Mouse (Mus musculus): ENCODE data around the gene Olfr905. TPM values are rescaled to one million over a fixed set of nuclear protein-coding genes. Genes with fewer than 3 reads are reported as not detected.

Olfr905 gene
- not detected for total RNA-seq (2023)

DNA sequence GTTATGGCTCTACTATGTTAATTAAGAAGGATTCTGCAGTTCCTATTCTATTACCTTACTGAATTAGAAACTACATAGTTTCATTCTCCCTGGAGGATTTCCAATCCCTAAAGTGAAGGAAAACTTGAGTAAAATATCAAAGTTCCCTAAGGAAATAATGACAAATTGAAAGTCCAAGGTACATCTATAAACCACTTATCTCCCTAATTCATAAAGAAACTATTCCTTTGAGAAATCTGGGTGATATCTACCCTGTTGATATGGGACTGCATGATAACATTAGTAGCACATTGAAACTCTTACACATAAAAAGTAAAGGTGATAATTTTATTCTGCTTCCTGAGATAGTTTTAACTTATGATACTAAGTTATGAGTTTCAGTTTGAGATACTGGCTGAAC is at the start of gene Olfr905:
TSS of gene Olfr905 (plus strand) at position 301 of the 400 bp plus-strand sequence.

GRCm38 (mm10) chr9:38429155-38429554 is 41.8 kb upstream of the Olfr905 start, which contains the start of gene Olfr901:
Olfr901 (plus strand) TSS chr9:38429455.

GRCm38 (mm10) chr9:38447352-38447751 is 23.6 kb upstream of the Olfr905 start, which contains the start of gene Olfr902:
Olfr902 (plus strand) TSS chr9:38447652.

GRCm38 (mm10) chr9:38462844-38463243 is 8.1 kb upstream of the Olfr905 start, which contains the start of gene Olfr904:
Olfr904 (plus strand) TSS chr9:38463144.

GRCm38 (mm10) chr9:38486785-38487184 is 15.9 kb downstream of the Olfr905 start, which contains the start of gene Olfr906:
Olfr906 (plus strand) TSS chr9:38487085.

DNA sequence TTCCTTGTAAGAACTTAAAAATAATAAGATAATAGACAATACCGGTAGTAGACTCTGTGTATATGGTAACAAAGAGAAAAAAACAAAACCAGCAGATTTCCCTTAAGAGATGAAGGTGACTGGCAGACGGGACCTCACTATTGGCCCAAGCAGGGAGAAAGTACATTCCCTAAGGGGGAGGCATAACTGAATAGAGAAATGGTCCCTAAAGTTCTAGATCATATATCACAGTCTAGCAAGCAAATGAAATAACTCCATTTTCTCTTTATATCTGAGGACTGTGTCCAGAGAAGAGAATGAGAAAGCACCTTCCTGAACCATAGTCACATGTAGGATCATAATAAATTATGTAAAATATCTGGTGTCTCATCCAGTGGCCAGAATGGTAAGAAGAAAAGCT is 24.6 kb downstream of the Olfr905 start, which contains the start of gene Olfr907:
TSS of gene Olfr907 (plus strand) at position 301 of the 400 bp plus-strand sequence.

GRCm38 (mm10) chr9:38521280-38521679 is 50.4 kb downstream of the Olfr905 start, which contains the start of gene Olfr911-ps1:
Olfr911-ps1 (plus strand) TSS chr9:38521580.

Other genes starting within 250 kb of the Olfr905 start
- gene Olfr143, start 218.3 kb upstream of the Olfr905 start, total RNA-seq (2023): not detected
- gene Olfr895, start 203.3 kb upstream of the Olfr905 start, total RNA-seq (2023): not detected
- gene Olfr896-ps1, start 180.0 kb upstream of the Olfr905 start, total RNA-seq (2023): not detected
- not detected for gene Olfr25, start 142.0 kb upstream of the Olfr905 start, total RNA-seq (2023)
- gene Olfr898, start 122.7 kb upstream of the Olfr905 start, total RNA-seq (2023): not detected
- not detected for gene Olfr250, start 104.2 kb upstream of the Olfr905 start, total RNA-seq (2023)
- gene Olfr251, start 94.0 kb upstream of the Olfr905 start, total RNA-seq (2023): not detected
- gene Olfr147, start 69.4 kb upstream of the Olfr905 start, total RNA-seq (2023): not detected
- gene Olfr901, start 41.7 kb upstream of the Olfr905 start, total RNA-seq (2023): not detected
- gene Olfr902, start 23.5 kb upstream of the Olfr905 start, total RNA-seq (2023): not detected
- gene Olfr904, start 8.0 kb upstream of the Olfr905 start, total RNA-seq (2023): not detected
- gene Olfr906, start 16.0 kb downstream of the Olfr905 start, total RNA-seq (2023): not detected
- not detected for gene Olfr907, start 24.7 kb downstream of the Olfr905 start, total RNA-seq (2023)
- not detected for gene Olfr911-ps1, start 50.5 kb downstream of the Olfr905 start, total RNA-seq (2023)
- gene Olfr910, start 66.7 kb downstream of the Olfr905 start, total RNA-seq (2023): not detected
- not detected for gene Olfr912, start 109.1 kb downstream of the Olfr905 start, total RNA-seq (2023)
- not detected for gene Olfr913, start 121.7 kb downstream of the Olfr905 start, total RNA-seq (2023)
- gene Olfr914, start 134.0 kb downstream of the Olfr905 start, total RNA-seq (2023): not detected
- gene Olfr916, start 188.8 kb downstream of the Olfr905 start, total RNA-seq (2023): not detected
- not detected for gene Olfr917, start 194.7 kb downstream of the Olfr905 start, total RNA-seq (2023)
- not detected for gene Olfr918, start 203.5 kb downstream of the Olfr905 start, total RNA-seq (2023)
- gene Olfr919, start 232.6 kb downstream of the Olfr905 start, total RNA-seq (2023): not detected
- 10 to 100 TPM in 1 of 2 experiments, 1 to 10 TPM in 1; 8.4 to 11.4 TPM for gene Vwa5a, start 247.2 kb downstream of the Olfr905 start, total RNA-seq (2023)

Data from T-cell, adult 66 days (primary cell).